ENCODE assay signal across 13 mouse cellular contexts in genomic region chr3:87102346-87102745, GRCm38 (mm10).
DNase-seq lines count a peak whose midpoint lies in the region; ATAC-seq and TF ChIP-seq lines count a peak whose summit lies in the region.
"Had no signal": no experiment of that assay in that cellular context is flagged by ENCODE, and none has a peak within 500 bp of the region (broad histone marks: within the 10 kb centered on the region; RNA-seq: fewer than 3 reads in every experiment).

No protein-coding gene starts in this region.

- no peak for TF ChIP-seq POLR2A in brain, embryonic 14.5 days (IDR thresholded peaks at IDR 0.05; ENCODE audit: borderline replicate concordance, extremely low read depth, insufficient read depth, insufficient read length, poor library complexity, severe bottlenecking)

- no peak overlapping the region; the same call in 1 of the 2 replicates for H3K9ac ChIP-seq in forebrain, embryonic 16.5 days (replicated peaks; ENCODE audit: low read depth, low read length)
- H3K9ac ChIP-seq: neural tube, embryonic 12.5 days had no signal

- no peaks in the 10 kb centered on the region for H3K9me3 ChIP-seq in forebrain, embryonic 16.5 days (ENCODE audit: control insufficient read depth, low read length)
- H3K9me3 ChIP-seq: neural tube, embryonic 12.5 days had no signal

- ATAC-seq in forebrain, embryonic 16.5 days = peak; percentile 26

- TF ChIP-seq CTCF in gastrocnemius, adult 2 months (IDR thresholded peaks at IDR 0.05) = no peak
- TF ChIP-seq CTCF in brain, embryonic 14.5 days (IDR thresholded peaks at IDR 0.05; ENCODE audit: borderline replicate concordance, extremely low read depth, insufficient read depth, insufficient read length) = no peak

- H3K4me2 ChIP-seq in forebrain, embryonic 16.5 days (ENCODE audit: low read length) = no peak overlapping the region
- H3K4me2 ChIP-seq: neural tube, embryonic 12.5 days had no signal

- no peak for DNase-seq in gastrocnemius, adult 2 months
- no peak for DNase-seq in gastrocnemius, postnatal 10 days
- peak; percentile 71 for DNase-seq in brain, embryonic 14.5 days (ENCODE audit: low read depth)
- DNase-seq in mesoderm, embryonic 11.5 days (ENCODE audit: low read depth, low spot score) = peak; percentile 29
- DNase-seq in right cerebral cortex, postnatal 14 days = no peak
- no peak for DNase-seq in frontal cortex, postnatal 25 days (ENCODE audit: low spot score in 2 of 2)
- DNase-seq in ovary, postnatal 10 days (ENCODE audit: low spot score) = no peak
- DNase-seq: kidney, adult 11 months; liver; lung, postnatal 10 days; right cerebral cortex, postnatal 4 days had no signal

- no peaks in the 10 kb centered on the region for H3K36me3 ChIP-seq in forebrain, embryonic 16.5 days (ENCODE audit: control insufficient read depth, insufficient read depth)

- H3K27me3 ChIP-seq in forebrain, embryonic 16.5 days (replicated peaks; ENCODE audit: control insufficient read depth, insufficient read depth, low read length) = no peaks in the 10 kb centered on the region
- H3K27me3 ChIP-seq: neural tube, embryonic 12.5 days had no signal

- peak overlapping the region; percentile 2; the same call in 1 of the 2 replicates for H3K27ac ChIP-seq in gastrocnemius, adult 2 months
- H3K27ac ChIP-seq in forebrain, embryonic 16.5 days (ENCODE audit: low read length) = peak overlapping the region; percentile 52
- H3K27ac ChIP-seq: neural tube, embryonic 12.5 days had no signal

- H3K4me3 ChIP-seq in gastrocnemius, adult 2 months = no peak overlapping the region
- no peak overlapping the region for H3K4me3 ChIP-seq in forebrain, embryonic 16.5 days (replicated peaks; ENCODE audit: low read length)
- H3K4me3 ChIP-seq: neural tube, embryonic 12.5 days had no signal

- WGBS in forebrain, embryonic 16.5 days = 7% methylated on average over 6 of the region's 7 CpGs

- intact Hi-C loops in gastrocnemius, adult 2 months (cut with DNase I) = no loop called here

- peaks cover 25% of the 10 kb centered on the region for H3K4me1 ChIP-seq in forebrain, embryonic 16.5 days (replicated peaks; ENCODE audit: control insufficient read depth, insufficient read depth, low read length)

Comparison
In these comparisons a context has a peak if more than half of its experiments do, and no peak if none do; other contexts are left out.
1. DNase-seq: peak in brain, embryonic 14.5 days (single experiment) and mesoderm, embryonic 11.5 days (single experiment); none in gastrocnemius, adult 2 months (single experiment), gastrocnemius, postnatal 10 days (single experiment), right cerebral cortex, postnatal 14 days (single experiment), frontal cortex, postnatal 25 days (0 of 2) and ovary, postnatal 10 days (single experiment).